Mouse (Mus musculus): ENCODE data around the gene Xrra1. TPM values are rescaled to one million over a fixed set of nuclear protein-coding genes. Genes with fewer than 3 reads are reported as not detected.
"Not testable (repeated sequence)": the region's sequence is repeated elsewhere in the genome, so short reads cannot be mapped to it uniquely, and the experiment has no call there.

Xrra1 gene
- polyA plus RNA-seq, 1 experiment, result 0.87 TPM

DNA sequence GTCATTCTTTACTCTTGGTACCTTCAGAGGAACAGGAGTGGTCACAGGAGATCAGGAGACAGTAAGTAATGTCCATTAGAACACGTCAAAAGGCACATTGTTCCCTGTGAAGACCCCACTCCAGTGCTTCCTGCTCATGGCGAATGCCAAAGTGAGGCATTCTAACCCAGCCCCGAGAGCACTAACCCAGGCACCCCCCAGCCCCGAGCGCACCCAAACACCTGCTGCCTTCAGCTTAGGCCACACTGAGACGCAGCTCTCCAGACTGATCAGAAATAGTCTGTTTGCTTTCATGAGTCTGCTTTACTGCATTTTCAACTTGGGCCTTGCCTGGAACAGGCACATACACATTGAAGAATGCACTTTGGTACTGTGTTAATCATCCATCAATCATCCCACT lies 61.1 kb downstream of the Xrra1 start:
- no peaks in the 10 kb centered on the region for H3K9me3 ChIP-seq (replicated peaks; ENCODE audit: control insufficient read depth, insufficient read depth, low read length, poor library complexity, severe bottlenecking)
- peaks cover 5% of the 10 kb centered on the region for H3K36me3 ChIP-seq (ENCODE audit: control insufficient read depth, insufficient read depth, low read length, poor library complexity, severe bottlenecking)
- H3K9ac ChIP-seq (ENCODE audit: low read depth, poor library complexity, severe bottlenecking), result no peak overlapping the region
- peaks cover 2% of the 10 kb centered on the region for H3K4me1 ChIP-seq (ENCODE audit: control insufficient read depth, insufficient read depth, low read length)
- H3K4me3 ChIP-seq (ENCODE audit: low read depth, low read length), result no peak overlapping the region
- TF ChIP-seq CTCF (IDR thresholded peaks at IDR 0.05; ENCODE audit: low read depth, low read length), result no peak
- no peak for TF ChIP-seq EP300 (IDR thresholded peaks at IDR 0.05; ENCODE audit: insufficient read depth, low read depth, low read length)
- TF ChIP-seq POLR2A (IDR thresholded peaks at IDR 0.05; ENCODE audit: insufficient read depth, low read length), result no peak
- no peaks in the 10 kb centered on the region for H3K27me3 ChIP-seq (ENCODE audit: control insufficient read depth, insufficient read depth, low read length, poor library complexity, severe bottlenecking)
- no peak overlapping the region for H3K27ac ChIP-seq (ENCODE audit: insufficient read depth, low read length)

DNA sequence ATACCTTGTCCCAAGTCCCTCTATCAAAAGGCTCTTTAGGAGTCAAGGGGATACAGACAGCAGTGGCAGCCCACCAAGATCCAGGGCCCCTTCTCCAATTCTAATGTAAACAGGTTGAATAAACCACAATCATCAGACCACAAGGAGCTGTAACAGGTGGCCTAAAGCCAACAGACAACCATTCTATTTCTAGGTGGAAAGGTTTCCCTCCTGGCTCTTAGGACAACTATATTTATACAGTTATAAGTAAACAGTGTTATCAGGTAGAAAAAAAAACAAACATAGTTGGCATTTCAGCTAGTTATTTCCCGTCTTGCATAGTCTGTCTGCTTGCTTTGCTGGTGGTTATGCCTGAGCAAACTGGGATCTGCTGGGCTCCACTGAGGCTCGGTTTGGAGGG lies 61.5 kb downstream of the Xrra1 start:
- no peaks in the 10 kb centered on the region for H3K27me3 ChIP-seq (ENCODE audit: control insufficient read depth, insufficient read depth, low read length, poor library complexity, severe bottlenecking)
- peaks cover 2% of the 10 kb centered on the region for H3K4me1 ChIP-seq (ENCODE audit: control insufficient read depth, insufficient read depth, low read length)
- peaks cover 9% of the 10 kb centered on the region for H3K36me3 ChIP-seq (ENCODE audit: control insufficient read depth, insufficient read depth, low read length, poor library complexity, severe bottlenecking)
- no peaks in the 10 kb centered on the region for H3K9me3 ChIP-seq (replicated peaks; ENCODE audit: control insufficient read depth, insufficient read depth, low read length, poor library complexity, severe bottlenecking)
- H3K9ac ChIP-seq (ENCODE audit: low read depth, poor library complexity, severe bottlenecking), result no peak overlapping the region
- TF ChIP-seq CTCF (IDR thresholded peaks at IDR 0.05; ENCODE audit: low read depth, low read length) (no peak), POLR2A (IDR thresholded peaks at IDR 0.05; ENCODE audit: insufficient read depth, low read length) (no peak)
- no peak overlapping the region for H3K4me3 ChIP-seq (ENCODE audit: low read depth, low read length)
- H3K27ac ChIP-seq (ENCODE audit: insufficient read depth, low read length), result no peak overlapping the region

DNA sequence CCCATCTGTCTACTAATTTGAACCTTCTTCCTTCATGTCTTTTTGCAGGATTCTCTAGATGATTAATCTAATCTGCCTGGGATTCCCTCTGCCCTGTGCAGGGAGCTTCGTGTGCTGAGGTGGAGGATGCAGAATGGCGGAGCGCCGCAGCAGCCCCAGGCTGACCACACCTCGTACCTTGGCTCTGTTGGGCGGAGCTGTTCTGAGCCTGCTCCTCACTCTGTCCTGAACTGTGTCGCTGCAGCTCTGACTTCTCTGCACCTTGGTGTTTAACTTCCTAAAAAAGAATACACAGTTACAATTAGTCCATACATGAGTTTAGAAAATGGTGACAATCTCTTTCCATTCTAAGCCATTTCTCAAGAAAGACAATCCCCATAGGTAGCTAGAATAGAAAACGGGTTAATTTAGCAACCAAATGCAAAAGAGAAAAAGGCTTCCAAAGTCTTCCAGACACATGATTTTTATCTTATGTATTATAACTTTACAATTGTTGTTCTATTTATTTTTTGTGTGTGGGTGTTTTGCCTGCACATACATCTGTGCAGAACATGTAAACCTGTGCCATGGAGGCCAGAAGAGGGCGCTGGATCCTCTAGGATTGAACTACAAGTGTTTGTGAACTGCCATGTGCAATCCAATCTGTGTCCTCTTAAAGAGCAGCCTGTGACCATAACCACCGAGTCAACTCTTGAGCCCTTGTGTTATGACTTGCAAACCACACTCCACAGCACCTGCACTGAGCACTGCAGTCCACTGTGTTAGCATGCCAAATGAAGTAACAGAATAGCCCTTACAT lies 68.2 kb downstream of the Xrra1 start:
- Histone ChIP-seq H3K9ac (ENCODE audit: low read depth, poor library complexity, severe bottlenecking) (no peak overlapping the region), H3K36me3 (ENCODE audit: control insufficient read depth, insufficient read depth, low read length, poor library complexity, severe bottlenecking) (peaks cover 28% of the 10 kb centered on the region), H3K4me3 (ENCODE audit: low read depth, low read length) (no peak overlapping the region), H3K27me3 (ENCODE audit: control insufficient read depth, insufficient read depth, low read length, poor library complexity, severe bottlenecking) (no peaks in the 10 kb centered on the region), H3K9me3 (replicated peaks; ENCODE audit: control insufficient read depth, insufficient read depth, low read length, poor library complexity, severe bottlenecking) (no peaks in the 10 kb centered on the region), H3K27ac (ENCODE audit: insufficient read depth, low read length) (no peak overlapping the region), H3K4me1 (ENCODE audit: control insufficient read depth, insufficient read depth, low read length) (no peaks in the 10 kb centered on the region)
- TF ChIP-seq EP300 (IDR thresholded peaks at IDR 0.05; ENCODE audit: insufficient read depth, low read depth, low read length) (no peak), CTCF (IDR thresholded peaks at IDR 0.05; ENCODE audit: low read depth, low read length) (peak; percentile 38)

DNA sequence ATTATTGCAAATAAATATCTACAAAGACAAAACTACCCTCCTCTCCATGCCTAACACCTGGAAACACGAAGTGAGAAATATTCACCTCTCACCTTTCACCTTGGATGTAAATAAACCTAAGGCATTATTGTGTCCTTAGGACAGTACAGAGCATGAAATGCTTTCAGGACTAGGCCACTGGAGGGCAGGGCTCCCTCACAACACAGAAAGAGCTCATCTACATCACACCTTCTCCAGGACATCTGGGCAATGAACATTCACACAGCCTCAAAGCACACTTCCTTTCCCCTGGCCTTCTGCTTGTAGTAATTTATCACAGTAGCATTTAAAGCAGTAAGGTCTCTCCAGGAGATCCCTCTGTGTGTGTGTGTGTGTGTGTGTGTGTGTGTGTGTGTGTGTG lies 76.8 kb downstream of the Xrra1 start:
- Histone ChIP-seq H3K9ac (ENCODE audit: low read depth, poor library complexity, severe bottlenecking) (no peak overlapping the region), H3K4me3 (ENCODE audit: low read depth, low read length) (no peak overlapping the region), H3K27ac (ENCODE audit: insufficient read depth, low read length) (no peak overlapping the region), H3K9me3 (replicated peaks; ENCODE audit: control insufficient read depth, insufficient read depth, low read length, poor library complexity, severe bottlenecking) (no peaks in the 10 kb centered on the region; the same call in 1 of the 2 replicates), H3K27me3 (ENCODE audit: control insufficient read depth, insufficient read depth, low read length, poor library complexity, severe bottlenecking) (no peaks in the 10 kb centered on the region), H3K4me1 (ENCODE audit: control insufficient read depth, insufficient read depth, low read length) (no peaks in the 10 kb centered on the region), H3K36me3 (ENCODE audit: control insufficient read depth, insufficient read depth, low read length, poor library complexity, severe bottlenecking) (peaks cover 33% of the 10 kb centered on the region)
- TF ChIP-seq POLR2A (IDR thresholded peaks at IDR 0.05; ENCODE audit: insufficient read depth, low read length), result no peak
- no peak for TF ChIP-seq EP300 (IDR thresholded peaks at IDR 0.05; ENCODE audit: insufficient read depth, low read depth, low read length)
- no peak for TF ChIP-seq CTCF (IDR thresholded peaks at IDR 0.05; ENCODE audit: low read depth, low read length)

DNA sequence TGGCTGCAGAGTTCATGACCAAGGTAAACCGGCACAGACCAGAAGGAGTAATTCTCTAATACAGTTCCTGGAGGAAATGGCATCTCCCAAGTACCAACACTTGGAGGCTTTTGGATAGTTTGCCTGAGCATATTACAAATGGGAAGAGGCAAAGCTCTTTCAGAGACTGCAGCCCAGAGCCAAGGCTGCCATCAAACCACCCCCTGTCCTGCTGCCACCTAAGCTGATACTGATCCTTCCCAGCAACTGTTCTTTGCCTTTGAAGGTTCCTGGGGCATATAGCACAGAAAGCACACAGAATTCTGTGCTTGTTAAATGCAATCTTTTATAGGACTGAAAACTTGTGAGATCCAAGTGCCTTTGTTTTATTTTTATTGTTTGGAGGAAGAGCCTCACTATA lies 81.8 kb downstream of the Xrra1 start:
- H3K27me3 ChIP-seq (ENCODE audit: control insufficient read depth, insufficient read depth, low read length, poor library complexity, severe bottlenecking), result no peaks in the 10 kb centered on the region
- no peaks in the 10 kb centered on the region for H3K4me1 ChIP-seq (ENCODE audit: control insufficient read depth, insufficient read depth, low read length)
- H3K9me3 ChIP-seq (replicated peaks; ENCODE audit: control insufficient read depth, insufficient read depth, low read length, poor library complexity, severe bottlenecking), result no peaks in the 10 kb centered on the region; the same call in 1 of the 2 replicates
- no peak for TF ChIP-seq CTCF (IDR thresholded peaks at IDR 0.05; ENCODE audit: low read depth, low read length)
- TF ChIP-seq POLR2A (IDR thresholded peaks at IDR 0.05; ENCODE audit: insufficient read depth, low read length), result no peak
- TF ChIP-seq EP300 (IDR thresholded peaks at IDR 0.05; ENCODE audit: insufficient read depth, low read depth, low read length), result no peak
- peaks cover 27% of the 10 kb centered on the region for H3K36me3 ChIP-seq (ENCODE audit: control insufficient read depth, insufficient read depth, low read length, poor library complexity, severe bottlenecking)
- no peak overlapping the region for H3K9ac ChIP-seq (ENCODE audit: low read depth, poor library complexity, severe bottlenecking)
- no peak overlapping the region for H3K4me3 ChIP-seq (ENCODE audit: low read depth, low read length)
- no peak overlapping the region for H3K27ac ChIP-seq (ENCODE audit: insufficient read depth, low read length)

DNA sequence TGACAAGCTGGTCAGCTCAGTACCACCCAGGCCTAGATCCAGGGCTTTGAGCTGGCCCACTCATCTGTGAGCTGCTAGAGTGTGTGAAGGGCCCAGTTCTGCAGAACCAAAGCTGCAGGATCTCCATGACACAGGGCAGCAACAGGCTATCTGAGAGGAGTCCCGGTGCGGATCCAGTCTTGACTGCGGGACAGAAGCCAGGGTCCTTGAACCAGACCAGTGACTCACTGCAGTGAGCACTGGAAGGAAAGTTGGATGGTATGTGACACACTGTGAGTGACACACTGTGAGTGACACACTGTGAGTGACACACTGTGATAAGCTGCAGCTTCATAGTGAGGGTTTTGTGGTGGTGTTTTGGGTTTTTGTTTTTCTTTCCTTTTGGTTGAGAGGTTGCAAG lies 85.6 kb downstream of the Xrra1 start:
- H3K4me3 ChIP-seq (ENCODE audit: low read depth, low read length), result no peak overlapping the region
- H3K9ac ChIP-seq (ENCODE audit: low read depth, poor library complexity, severe bottlenecking), result no peak overlapping the region
- no peaks in the 10 kb centered on the region for H3K4me1 ChIP-seq (ENCODE audit: control insufficient read depth, insufficient read depth, low read length)
- no peak overlapping the region for H3K27ac ChIP-seq (ENCODE audit: insufficient read depth, low read length)
- peaks cover 6% of the 10 kb centered on the region; the same call in 1 of the 2 replicates for H3K9me3 ChIP-seq (replicated peaks; ENCODE audit: control insufficient read depth, insufficient read depth, low read length, poor library complexity, severe bottlenecking)
- H3K36me3 ChIP-seq (ENCODE audit: control insufficient read depth, insufficient read depth, low read length, poor library complexity, severe bottlenecking), result peaks cover 32% of the 10 kb centered on the region
- H3K27me3 ChIP-seq (ENCODE audit: control insufficient read depth, insufficient read depth, low read length, poor library complexity, severe bottlenecking), result no peaks in the 10 kb centered on the region
- TF ChIP-seq EP300 (IDR thresholded peaks at IDR 0.05; ENCODE audit: insufficient read depth, low read depth, low read length) (no peak), CTCF (IDR thresholded peaks at IDR 0.05; ENCODE audit: low read depth, low read length) (no peak), POLR2A (IDR thresholded peaks at IDR 0.05; ENCODE audit: insufficient read depth, low read length) (no peak)

DNA sequence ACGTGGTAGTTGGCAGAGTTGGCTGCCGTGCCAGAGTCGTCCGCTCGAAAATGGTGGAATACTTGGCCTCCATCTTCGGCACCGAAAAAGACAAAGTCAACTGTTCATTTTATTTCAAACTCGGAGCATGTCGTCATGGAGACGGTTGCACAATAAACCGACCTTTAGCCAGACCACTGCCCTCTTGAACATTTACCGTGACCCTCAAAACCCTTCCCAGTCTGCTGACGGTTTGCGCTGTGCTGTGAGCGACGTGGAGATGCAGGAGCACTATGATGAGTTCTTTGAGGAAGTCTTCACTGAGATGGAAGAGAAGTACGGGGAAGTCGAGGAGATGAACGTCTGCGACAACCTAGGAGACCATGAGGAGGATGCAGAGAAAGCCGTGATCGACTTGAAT lies 86.1 kb downstream of the Xrra1 start:
- H3K9me3 ChIP-seq (replicated peaks; ENCODE audit: control insufficient read depth, insufficient read depth, low read length, poor library complexity, severe bottlenecking); H3K4me1 ChIP-seq (ENCODE audit: control insufficient read depth, insufficient read depth, low read length); H3K9ac ChIP-seq (ENCODE audit: low read depth, poor library complexity, severe bottlenecking); H3K27me3 ChIP-seq (ENCODE audit: control insufficient read depth, insufficient read depth, low read length, poor library complexity, severe bottlenecking); H3K27ac ChIP-seq (ENCODE audit: insufficient read depth, low read length); H3K4me3 ChIP-seq (ENCODE audit: low read depth, low read length): not testable (repeated sequence)
- peaks cover 35% of the 10 kb centered on the region for H3K36me3 ChIP-seq (ENCODE audit: control insufficient read depth, insufficient read depth, low read length, poor library complexity, severe bottlenecking)
